Mouse (Mus musculus) CH12F3 (cell line): ENCODE results near the gene Spin1.

Experiments
- in situ Hi-C: fragments of 300-500 bp; cut with MboI; formaldehyde crosslinking; loops from 2 replicates; pipeline ENCODE4 v1.14.3; 2020; ENCODE audit warnings: low sequenced_read_pairs

Gene Spin1

DNA sequence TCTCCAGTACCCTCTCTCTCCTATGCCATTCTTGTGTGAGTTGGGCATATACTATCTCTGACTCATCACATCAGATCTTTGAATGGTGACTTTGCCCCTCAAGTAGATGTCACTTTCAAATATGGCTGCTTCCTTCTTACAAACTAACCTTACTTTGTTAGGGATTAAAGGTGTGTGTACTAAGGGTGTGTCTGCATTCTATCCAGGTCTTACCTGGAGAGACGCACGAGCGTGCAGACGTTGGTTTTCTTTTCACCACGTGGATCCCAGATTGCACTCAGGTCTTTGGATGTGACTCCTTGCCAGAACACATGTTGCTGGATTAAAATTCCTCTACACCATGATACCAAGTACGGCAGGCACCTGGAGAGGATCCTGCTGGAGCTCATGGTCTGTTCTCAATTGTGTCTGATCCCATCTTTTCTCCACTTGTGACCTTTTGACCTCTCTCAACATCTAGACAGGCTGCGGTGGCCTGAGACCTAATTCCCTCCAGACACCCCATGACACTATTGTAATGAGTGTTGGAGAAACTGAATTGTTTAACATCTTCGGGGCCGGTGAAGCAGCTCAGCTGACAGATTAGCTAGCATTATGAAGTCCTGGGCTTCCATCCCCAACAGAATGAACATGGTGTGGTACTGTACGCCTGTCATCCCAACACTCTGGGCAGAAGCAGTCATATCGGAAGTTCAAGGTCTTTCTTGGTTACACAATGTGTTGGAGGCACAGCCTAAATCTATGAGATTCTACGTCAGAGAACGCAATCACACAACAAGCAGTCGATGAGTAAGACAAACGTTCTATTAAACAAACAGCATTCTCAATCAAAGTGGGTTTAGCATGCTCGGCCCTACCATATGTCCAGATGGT lies 6.1 kb upstream of the Spin1 start:
- in situ Hi-C loops = no loop called here

DNA sequence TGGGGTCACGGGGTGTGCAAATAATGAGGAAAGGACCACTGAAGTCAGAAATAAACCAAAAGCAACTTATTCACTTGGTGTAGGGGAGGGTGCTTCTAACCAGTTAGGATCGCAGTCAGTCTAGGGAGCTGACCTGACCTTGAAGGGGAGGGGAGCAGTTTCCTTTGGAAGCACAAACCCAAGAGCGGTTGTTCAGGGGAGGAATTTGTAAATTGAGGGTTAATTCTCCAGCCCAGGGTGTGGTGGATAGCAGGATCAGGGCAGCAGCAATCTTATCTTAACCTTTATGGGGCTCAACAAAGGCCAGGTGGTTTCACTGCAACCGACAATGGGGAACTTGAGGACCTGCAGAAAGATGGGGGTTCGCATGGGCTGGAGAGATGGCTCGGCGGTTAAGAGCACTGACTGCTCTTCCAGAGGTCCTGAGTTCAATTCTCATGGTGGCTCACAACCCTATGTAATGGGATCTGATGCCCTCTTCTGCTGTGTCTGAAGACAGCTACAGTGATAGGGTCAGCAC lies 5.4 kb upstream of the Spin1 start:
- in situ Hi-C loops = no loop called here

DNA sequence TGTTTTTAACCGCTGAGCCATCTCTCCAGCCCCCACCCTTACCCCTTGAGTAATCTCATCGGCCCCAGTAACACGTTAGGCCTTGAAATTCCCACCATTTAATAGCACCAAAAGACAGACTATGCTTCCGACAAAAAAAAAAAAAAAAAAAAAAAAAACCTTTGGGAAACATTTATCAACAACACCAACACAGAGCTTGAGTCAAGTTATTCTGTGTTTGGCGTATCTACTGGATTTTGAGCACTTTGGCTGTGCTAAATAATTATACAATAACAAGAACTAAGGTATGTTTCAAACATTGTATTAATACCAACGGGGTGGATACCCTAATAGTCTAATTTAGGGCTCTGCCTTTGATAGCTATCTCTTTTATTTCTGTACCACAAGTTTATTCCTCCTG lies 4.0 kb upstream of the Spin1 start:
- in situ Hi-C loops = no loop called here

DNA sequence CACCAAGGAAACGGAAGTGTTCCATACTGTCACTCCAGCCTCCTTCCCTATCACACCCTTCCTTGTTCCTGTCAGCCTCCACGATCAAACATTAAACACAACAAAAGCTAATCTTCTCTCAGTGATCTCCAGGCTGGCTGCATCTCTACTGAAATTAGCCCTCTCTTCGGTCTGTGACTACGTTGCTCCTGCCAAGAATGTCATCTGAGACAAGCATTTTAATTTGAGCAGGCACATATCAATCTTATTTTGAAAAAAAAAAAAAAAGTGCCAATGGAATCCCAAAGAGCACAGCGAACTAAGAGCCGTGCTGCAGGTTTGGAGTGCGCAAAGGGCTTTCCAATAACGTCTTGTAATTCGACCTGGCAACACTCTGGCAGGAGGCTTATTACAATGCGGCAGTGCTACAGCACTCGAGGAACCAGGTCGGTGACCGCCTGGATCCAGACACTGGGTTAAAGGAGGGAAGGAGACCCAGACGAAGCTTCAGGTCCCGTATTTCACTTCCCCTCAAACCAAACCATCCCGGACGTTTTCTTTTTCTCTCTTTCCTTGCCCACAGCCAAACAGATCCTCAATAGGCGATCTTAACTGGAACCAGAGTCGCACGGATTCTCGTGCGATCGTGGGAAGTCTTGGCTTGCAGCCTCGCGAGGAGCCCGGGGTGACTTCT lies 984 bp upstream of the Spin1 start:
- in situ Hi-C loops = loop anchor here (25.0 kb wide), 1 partner anchor 313 kb away; the partner anchor contains the start of gene S1pr3

DNA sequence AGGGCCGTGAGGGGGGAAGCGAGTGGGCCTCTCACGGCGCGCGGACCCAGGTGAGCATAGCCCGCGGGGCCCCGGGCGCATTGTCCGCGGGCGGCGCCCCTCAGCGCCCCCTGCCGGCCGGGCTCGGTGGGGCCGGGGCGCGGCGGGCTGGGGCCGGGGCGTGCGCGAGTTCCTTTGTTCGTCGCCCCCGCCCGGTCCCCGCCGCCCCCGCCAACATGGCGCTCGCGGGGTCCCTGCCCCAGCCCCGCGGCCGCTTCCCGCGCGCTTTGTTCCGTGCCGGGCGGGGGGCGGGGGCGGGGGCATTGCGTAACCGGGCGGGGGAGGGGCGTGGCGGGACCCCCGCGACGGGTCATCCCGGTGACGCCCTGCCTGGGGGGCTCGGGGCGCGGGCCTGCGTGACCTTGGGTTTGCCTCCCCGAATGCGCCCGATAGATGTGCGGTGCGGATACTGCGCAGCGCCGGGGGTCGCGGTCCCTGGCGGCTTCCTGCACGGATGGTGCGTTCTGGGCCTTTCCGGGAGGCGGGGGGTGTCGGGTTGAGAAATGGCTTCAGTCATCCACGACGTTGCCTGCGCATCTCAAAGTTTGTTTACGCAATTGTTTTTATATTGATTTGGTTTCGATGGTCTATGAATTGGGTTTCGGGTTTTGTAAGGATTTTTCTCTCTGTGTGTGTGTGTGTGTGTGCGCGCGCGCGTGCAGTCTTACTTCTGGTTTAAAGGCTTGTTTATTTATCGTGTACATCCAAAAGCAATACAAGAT lies 516 bp downstream of the Spin1 start:
- in situ Hi-C loops = loop anchor here (25.0 kb wide), 1 partner anchor 311 kb away; the partner anchor contains the start of gene S1pr3

DNA sequence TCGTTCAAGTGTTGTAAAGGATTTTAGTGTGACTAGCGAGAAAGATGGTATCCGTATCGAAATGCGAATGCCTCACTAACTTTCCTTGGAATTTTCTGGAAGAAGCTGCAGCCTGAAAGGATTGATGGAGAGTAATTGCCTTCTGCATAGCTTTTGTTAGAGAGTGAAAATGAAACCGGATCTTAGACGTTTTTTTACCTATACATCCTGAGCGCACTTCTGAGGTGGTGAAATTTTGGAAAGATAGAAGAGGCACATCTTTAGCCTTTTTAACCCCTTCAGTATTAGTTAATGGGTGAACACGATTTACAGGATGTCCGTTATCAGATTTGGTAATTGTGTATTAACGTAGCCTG lies 1.1 kb downstream of the Spin1 start:
- in situ Hi-C loops = loop anchor here (25.0 kb wide), 1 partner anchor 311 kb away; the partner anchor contains the start of gene S1pr3

DNA sequence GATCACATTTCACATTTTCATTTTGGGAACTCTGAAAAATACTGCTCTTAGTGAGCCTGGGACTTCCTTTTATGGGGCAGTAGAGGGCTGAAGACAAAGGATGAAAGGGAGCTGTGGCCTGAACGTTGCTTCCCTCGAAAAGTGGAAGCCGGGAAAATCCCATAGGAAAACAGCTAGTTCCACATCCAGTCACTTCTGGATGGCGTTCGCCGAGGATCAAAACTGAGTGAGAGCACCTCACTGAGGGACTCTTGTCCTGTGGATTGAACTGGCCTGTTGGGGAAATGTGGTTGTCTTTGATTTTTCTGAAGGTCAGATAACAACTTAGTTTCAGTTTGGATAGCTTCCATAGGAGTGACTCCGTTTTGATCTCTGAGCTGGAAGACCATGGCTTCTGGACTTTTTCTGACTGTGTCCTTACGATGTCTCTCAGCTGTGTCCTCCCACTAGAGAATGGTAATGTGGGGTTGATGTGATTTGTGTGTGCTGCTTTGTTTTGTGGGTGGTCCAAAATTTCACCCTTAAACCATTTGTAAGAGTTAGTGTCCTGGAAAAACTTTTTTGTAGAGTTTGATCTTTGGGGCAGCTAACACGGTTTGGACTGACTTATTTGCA lies 2.5 kb downstream of the Spin1 start:
- in situ Hi-C loops = loop anchor here (25.0 kb wide), 1 partner anchor 309 kb away; the partner anchor contains the start of gene S1pr3

DNA sequence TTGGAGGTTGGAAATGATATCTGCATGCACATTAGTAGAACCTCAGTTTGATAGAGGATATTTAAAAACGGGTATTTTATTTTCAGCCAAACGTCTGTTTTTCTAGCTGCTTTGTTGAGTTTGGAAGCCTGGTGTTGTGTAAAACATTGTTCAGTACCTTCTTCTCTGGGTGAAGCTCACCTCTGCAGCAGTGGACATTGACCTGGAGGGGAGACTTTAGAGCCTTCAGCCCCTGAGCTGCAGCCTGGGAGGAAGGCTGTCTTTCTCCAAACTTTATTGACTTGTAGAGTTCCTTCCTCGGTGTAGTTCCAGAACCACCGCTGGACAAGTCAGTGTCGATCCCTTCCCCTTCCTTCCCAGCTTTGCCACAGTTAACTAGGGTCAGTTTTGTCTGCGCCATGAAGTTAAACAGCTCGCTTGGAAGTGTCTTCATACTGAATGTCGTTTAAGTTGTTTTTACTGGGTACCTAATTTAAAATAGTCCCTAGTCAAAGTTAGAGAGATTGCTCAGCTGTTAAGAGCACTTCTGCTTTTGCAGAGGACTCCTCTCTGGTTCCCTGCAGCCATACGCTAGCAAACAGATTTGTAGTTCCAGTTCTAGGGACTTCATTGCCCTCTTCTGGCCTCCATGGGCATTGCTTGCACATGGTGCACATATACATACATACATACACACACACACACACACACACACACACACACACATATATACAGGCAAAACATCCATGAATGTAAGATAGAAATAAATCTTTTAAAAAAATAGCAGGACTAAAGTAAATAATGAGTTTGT lies 3.4 kb downstream of the Spin1 start:
- in situ Hi-C loops = loop anchor here (25.0 kb wide), 1 partner anchor 308 kb away; the partner anchor contains the start of gene S1pr3

DNA sequence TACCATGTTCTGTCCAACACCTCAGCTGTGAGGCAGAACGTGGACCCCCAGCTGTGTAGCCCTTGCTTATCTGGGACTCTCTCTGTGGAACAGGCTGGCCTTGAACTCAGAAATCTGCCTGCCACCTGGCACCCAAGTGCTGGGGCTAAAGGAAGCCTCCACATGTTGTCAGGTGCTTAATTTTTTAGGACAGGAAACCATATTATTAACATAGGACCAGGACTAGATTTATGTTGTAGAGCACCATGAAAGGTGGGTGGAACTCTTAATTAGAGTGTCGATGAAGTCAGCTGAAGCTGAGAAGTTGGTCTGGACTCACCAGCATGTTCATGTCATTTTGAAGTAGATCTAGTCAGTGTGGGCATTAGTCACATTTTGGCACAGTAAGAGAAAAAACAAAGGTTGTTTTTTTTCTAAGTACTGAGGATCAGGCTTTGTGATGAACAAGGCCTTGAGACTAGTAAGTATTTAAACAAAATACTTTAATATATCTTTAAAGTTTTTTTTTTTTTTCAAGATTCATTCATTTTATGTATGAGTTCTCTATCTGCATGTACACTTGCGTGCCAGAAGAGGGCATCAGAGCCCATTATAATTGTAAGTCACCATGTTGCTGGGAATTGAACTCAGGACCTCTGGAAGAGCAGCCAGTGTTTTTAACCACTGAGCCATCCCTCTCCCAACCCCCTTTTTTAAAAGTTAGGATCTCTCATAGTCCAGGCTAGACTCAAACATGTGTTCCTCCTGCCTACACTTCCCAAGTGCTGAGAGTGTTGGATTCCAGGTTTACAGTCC lies 5.4 kb downstream of the Spin1 start:
- in situ Hi-C loops = loop anchor here (25.0 kb wide), 1 partner anchor 306 kb away; the partner anchor contains the start of gene S1pr3

DNA sequence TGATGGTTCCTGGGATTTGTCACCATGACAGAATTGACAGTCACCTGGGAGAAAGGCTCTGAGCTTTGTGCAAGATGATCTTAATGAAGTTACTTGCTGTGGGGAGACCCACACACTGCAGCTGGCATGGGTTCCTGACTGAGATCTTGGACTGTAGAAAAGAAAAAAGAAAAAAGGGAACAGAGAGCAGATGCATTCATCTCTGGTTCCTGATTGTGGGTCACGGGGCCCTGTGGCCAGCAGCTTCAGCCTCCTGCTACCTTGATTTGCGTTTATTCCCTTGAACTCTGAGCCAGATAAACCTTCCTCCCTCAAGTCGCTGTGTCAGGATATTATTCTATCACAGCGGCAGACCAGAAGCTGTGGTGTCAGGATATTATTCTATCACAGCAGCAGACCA lies 6.1 kb downstream of the Spin1 start:
- in situ Hi-C loops = loop anchor here (25.0 kb wide), 1 partner anchor 305 kb away; the partner anchor contains the start of gene S1pr3

DNA sequence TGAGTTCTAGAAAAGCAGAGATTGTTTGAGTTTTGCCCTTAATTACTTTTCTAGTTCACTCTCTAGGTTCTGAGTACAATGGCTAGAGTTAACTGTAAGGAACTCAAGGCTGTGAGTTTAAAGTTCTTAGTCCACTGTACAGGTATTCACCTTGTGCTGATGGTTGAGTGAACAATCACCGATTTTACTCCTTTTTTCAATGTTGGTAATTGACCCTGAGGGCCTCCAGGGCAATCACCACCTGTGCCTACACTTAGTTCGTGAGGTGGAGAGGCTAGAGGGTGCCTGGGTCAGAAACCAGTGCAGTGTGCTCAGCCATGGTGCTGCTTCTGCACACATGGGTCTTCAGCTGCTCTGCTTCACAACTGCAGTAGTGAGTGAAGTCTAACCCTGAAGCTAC lies 8.8 kb downstream of the Spin1 start:
- in situ Hi-C loops = loop anchor here (25.0 kb wide), 1 partner anchor 303 kb away; the partner anchor contains the start of gene S1pr3

DNA sequence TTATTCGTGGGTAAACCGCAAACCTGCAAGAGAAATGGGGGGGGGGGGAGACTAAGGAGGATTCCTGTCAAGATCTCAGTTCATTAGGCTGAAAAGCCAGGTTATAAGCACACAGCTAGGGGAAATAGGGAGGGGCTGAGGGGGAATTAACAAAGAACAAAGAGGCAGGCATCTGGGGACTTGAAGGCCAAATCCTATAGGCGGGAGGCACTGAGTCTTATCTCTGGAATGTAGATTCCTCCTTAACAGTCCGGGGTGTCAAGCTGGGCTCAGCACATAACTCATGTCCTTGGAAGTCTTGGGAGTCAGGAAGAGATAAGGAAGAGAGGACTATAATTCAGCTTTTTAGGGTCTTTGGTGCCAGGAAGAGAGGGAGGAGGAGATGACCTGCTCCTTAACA lies 13.7 kb downstream of the Spin1 start:
- in situ Hi-C loops = loop anchor here (25.0 kb wide), 1 partner anchor 298 kb away; the partner anchor contains the start of gene S1pr3

DNA sequence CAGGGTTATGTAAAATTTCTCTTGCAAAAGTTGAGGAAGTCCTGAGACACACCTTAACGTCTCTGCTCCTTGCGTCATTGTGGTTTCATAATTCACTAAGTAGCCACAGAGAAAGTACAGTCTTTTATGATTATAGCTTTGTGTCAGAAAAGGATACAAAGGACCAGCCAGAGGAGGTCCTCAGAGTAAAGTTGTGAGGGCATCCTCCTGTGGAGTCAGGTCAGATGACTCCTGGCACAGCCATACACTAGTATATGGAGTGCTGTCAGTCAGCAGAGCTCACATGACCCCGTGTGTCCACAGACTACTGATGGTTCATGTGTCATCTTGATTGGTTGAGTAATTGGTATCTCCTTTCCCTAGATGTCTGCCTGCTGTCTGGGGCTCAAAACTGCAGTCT lies 15.1 kb downstream of the Spin1 start:
- in situ Hi-C loops = loop anchor here (25.0 kb wide), 1 partner anchor 297 kb away; the partner anchor contains the start of gene S1pr3

DNA sequence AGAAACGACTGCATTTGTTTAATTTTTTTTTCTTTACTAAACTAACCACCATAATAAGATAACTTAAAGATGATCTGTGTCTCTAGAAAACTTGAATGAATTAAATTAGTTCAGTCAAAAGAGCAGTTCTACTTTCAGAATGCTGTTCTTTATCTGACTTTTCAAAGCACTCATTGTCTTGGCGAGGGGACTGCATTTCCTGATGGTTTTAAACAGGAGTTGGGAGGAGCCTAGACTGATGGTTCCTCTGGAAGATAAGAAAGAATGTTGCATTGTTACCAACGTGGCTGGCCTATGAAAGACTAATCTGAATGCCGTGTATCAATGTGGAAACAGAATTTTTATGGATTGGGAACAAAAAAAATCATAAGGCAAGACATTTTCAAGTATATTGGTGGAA lies 20.1 kb downstream of the Spin1 start:
- in situ Hi-C loops = loop anchor here (25.0 kb wide), 1 partner anchor 292 kb away; the partner anchor contains the start of gene S1pr3

DNA sequence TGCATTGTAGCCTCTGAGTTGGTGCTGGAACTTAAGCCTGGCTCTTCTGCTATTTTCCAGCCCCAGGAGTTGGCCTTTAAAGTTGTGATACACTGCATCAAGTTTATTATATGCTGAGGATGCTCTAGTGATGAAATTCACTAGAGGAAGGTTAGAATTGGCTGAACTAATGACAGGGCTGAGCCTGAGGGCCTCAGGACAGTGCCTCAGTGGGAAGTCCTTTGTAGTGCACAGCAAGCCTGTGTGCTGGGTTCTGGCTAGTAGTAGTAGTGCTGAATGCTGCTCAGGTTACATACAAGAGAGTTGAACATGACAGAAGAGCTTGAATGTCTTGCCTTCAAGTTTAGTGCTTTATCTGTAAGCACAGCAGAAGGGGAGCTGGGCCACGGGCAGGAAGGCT lies 21.3 kb downstream of the Spin1 start:
- in situ Hi-C loops = loop anchor here (25.0 kb wide), 1 partner anchor 290 kb away; the partner anchor contains the start of gene S1pr3

DNA sequence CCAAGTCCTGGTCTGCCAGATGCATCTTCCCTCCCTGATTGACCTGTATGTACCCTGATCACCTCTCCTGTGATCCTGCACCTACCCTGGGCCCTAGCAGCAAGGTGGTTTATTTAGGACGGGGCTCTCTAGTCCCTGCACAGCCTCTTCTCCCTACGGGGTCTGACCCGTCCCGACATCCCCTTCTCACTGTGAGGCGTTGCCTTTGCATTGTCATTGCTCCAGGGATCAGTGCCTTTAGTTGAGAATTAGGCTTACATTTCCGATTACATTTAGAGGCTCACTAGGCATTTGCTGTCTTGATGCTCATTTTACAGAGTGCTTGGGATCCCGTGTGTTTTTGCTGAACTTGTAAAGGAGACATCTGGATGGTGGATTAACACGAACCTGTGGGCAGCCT lies 22.1 kb downstream of the Spin1 start:
- in situ Hi-C loops = loop anchor here (25.0 kb wide), 1 partner anchor 290 kb away; the partner anchor contains the start of gene S1pr3

DNA sequence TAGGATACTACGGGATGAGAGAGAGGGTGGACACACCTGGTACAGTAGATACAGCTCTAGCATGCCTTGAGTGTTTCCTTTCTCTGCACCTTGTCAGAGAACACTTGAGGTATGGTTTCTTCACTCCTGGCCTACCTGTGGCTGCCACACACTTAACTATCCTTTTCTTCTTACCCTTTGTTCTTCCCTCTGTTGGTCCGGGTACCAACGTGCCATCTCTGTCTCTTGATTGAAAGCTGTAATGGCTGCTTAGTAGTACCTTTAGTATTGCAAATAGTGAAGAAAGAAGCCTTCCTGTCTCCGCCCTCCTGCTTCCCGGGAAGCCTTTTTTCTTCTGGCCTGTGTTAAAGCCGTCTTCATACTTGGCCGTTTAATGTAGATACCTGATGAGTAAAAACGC lies 24.7 kb downstream of the Spin1 start:
- in situ Hi-C loops = no loop called here

DNA sequence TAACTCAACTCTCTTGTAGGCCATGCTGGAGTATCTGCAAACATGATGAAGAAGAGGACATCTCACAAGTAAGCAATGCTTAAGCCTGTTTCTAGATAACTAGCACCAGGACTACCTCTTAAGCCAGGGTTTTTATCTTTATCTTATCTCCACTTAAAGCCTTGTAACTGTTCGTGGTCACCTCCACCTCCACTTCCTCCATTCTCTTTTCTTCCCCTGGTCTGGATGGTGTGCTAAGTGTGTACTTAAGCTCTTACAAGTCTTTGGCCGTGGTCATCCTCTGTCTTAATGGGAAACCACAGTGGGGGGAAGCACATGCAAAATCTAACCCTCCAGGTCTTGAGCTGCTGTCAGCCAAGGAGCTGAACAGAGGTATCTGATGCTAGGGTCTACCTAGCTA lies 27.2 kb downstream of the Spin1 start:
- in situ Hi-C loops = no loop called here
